Mouse (Mus musculus): ENCODE measurements around the gene Lta.

Lta gene

GRCm38 (mm10) chr17:35204494-35205379, at the start of gene Lta:
Gene Lta, minus strand, starts transcription at chr17:35205351.
- no peak for DNase-seq (ENCODE audit: low spot score)

DNA sequence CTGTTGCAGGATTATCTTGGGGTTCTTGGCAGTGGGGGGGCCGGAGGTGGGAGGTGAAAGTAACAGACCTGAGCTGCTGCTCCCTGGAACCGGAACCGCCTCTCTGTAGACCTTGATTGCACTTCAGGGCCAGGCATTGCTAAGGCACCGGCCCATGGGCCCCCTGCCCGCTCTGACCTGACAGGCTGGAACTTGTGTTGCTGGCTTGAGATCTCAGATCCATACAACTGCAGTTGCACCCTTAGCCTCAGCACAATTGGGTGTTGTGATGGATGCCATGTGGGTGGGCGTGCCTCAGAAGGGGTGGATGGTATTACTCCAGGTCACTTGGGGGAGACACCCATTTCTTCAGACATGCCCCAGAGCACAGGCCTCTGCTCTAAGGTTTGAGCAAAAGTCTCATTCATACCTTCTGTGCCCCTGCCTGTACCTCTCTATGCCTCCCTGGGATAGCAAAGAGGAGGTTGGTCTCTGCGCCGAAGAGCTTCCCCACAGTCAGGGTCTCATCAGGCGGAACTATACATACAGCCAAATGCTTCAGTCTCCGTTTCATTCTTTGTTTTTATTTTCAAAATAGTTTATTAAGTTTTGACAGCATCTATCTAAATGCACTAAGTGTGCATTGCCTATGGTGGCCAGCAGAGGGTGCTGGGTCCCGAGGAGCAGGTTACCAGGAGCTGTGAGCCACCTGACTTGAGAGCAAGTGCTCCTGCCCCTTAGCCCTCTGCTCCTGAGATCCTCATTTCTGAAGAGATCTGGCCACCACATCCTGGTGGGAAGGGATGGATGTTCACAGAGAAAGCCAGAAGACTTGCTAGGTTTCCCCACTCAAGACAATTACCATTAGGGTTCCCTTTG, 49.3 kb upstream of the Lta start:
- peak; percentile 70 for DNase-seq (ENCODE audit: low spot score)

DNA sequence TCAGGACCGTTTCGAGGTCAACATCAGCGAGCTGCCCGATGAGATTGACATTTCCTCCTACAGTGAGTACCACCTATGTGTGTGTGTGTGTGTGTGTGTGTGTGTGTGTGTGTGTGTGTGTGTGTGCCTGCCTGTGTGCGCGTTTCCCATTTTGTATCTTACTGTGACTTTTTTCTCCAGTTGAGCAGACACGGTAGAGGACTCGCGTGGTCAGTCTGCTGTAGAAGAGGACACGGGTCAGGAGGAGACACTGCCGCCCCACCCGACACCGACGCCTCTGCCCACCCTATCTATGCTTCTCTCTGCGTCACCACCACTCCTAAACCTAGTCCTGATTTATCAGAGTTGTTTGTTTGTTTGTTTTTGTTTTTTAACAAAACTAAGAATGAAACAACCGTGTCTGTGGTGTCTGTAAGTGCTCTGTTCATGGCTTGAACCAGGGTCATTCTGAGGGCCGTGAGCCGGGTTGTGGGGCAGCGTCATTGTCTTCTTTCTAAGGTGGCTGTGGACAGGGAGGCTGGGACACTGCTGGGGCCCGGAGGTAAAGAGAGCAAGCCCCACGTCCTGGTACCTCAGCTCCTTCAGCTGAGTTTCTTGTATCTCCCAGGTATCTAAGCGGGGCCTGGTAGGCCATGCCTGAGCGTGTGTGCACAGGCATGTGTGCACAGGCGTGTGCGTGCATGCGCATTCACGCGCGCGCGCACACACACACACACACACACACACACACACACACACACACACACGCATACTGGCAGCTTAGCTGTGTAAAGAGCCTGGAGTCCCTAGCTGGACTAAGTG, 48.3 kb upstream of the Lta start:
- DNase-seq (ENCODE audit: low spot score): no peak

DNA sequence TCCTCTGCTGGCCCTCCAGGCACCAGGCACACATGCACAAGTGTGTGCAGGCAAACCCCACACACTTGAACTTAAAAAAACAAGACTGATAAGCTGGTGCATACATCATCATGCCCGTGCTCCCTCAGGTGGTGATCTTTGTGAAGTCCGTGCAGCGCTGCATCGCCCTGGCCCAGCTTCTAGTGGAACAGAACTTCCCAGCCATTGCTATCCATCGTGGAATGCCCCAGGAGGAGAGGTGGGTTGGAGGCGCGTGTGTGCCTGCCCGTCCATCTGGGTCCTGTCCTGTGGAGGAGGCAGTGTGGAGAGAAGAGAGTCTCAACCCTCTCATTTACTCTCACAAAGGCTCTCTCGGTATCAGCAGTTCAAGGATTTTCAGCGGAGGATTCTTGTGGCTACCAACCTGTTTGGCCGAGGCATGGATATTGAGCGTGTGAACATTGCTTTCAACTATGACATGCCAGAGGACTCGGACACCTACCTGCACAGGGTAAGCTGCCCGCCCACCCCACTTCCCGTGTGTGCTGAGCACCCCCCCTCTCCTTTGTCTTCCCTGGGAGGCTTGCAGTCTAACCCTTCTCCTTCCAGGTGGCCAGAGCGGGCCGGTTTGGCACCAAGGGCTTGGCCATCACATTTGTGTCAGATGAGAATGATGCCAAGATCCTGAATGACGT, 47.6 kb upstream of the Lta start:
- DNase-seq (ENCODE audit: low spot score): no peak

- no peak for DNase-seq (ENCODE audit: low spot score)
Measured at GRCm38 (mm10) chr17:35251981-35252380, 46.8 kb upstream of the Lta start.

- no peak for DNase-seq (ENCODE audit: low spot score)
Measured at GRCm38 (mm10) chr17:35251162-35251719, 46.1 kb upstream of the Lta start.

DNA sequence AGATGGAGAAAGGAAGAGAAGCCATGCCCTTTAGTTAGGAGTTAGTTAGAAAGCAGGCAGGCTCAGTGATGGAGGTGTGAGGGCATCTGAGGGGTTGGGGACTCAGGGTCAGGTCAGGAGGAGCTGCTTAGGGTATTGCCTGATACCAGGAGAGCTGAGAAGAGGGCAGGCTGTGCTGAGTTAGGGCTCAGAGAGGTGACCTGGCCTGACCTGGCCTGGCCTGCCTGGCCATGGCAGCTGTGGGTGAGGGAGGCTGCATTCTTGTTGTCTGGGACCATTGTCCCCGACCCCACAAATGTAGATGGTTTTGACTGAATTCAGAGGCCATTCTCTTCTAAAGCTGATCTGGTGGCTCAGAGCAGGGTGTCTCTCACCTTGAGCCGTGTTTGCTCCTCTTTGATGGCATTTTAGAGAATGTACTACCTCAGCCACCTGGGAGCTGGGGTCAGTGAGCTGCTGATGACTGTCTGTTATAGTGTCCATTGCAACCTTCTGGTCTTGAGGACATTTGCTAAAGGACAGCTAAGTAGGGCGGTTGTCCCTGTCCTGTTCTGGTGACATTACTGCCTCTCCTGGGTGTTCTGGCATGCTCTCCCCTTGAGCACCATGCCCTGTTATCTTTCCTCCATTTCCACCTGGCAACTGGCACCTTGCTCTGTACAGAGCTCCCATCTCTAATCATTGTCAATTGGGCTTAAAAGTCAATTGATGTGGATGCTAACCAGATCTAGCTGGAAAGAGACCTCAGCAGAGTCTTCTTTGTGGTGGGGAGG, 45.4 kb upstream of the Lta start:
- DNase-seq (ENCODE audit: low spot score): no peak

- no peak for DNase-seq (ENCODE audit: low spot score)
Measured at GRCm38 (mm10) chr17:35249451-35250197, 44.5 kb upstream of the Lta start.

DNA sequence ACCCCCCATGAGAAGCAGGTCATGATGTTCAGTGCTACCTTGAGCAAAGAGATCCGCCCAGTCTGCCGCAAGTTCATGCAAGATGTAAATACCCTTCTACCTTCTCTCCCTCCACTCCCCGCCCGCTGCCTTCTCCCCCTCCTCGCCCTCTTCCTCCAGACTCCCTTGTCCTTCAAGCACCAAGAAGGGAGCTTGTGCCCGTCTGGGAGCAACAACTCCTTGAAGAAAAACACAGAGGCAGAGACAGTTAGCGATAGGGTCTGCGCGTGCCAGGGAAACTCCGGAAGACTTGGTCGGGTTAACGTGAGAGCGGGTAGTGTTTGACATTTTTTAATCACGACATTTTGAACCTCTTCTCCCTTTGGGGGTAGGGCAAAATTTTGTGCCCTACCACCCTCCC, 43.8 kb upstream of the Lta start:
- DNase-seq (ENCODE audit: low spot score): no peak

DNA sequence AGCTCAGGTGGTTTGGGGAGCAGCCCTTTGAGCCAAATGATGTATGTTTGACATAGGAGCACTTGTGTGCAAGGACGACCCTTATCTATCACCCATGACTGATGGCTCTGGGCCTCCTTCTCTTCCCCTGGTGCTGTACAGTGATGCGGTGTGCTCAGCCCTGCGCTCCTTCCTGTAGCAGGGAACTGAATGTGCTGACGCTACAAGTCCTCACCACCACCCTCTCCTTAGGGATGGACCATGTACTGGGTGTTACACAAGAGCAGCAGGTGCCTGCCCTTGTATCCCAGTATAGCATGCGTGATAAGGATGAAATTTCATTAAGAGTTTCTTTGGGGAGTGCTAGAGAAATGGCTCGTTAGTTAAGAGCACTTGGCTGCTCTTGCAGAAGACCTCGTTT, 42.0 kb upstream of the Lta start:
- DNase-seq (ENCODE audit: low spot score): no peak

DNA sequence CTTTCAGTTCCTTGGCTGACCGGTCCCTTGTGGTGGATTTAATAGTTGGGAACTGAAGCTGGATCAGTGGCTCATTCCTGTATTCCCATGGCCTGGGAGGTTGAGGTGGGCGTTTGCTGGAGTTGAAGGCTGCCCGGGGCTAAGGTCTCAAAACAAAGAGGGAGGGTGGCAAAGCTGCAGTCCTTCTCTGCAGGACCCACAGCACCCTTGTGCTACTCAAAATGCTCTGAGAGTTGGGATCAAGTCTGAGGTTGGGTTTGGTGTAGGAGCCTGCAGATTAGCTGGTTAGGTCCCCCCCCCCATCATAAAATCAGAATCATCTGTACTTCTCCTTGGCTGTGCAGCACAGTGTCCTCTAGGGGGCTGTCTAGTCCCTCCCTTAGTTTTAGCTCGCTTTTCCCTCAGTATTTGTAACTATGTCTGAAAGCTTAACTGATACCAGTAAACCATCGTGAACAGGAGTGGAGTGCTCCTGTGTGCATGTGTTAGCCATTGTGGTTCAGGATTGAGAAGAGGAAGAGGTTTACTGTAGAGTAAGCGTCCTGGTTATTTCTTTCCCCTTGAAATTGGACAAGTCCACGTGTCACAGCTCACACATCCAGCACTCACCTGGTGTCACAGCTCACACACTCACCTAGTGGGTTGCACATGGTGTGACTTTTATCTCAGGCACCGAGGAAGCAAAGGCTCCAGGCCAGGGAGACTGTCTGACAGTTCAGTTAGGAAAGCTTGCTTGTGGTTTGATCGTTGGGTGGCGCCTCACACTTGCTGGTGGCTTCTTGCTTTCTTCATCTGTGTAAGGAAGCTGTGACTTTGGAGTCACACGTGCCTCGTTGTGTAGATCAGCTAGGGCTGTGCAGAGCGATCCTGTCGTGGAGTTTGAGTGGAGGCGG, 40.8 kb upstream of the Lta start:
- no peak for DNase-seq (ENCODE audit: low spot score)

DNA sequence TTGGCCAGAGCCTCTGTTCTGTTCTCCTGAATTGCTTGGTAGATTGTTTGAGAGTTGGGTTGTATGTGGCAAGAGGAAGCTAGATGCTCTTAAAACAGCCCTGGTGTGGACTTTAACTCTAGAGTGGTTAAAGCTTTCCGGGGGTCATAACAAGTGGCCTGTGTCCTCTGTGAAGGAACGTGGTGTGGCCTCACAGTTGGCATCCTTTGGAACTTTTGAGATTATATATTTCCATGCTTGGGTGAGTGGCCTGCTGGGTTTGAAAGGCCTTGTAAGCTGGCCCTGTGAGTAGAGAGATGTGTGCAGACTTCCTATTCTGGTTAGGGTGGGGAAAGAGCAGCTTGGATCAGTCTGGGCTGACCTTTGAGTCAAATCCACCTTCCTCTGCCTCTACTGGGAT, 39.8 kb upstream of the Lta start:
- no peak for DNase-seq (ENCODE audit: low spot score)

- DNase-seq (ENCODE audit: low spot score): peak; percentile 69
Measured at GRCm38 (mm10) chr17:35243086-35243485, 37.9 kb upstream of the Lta start.

DNA sequence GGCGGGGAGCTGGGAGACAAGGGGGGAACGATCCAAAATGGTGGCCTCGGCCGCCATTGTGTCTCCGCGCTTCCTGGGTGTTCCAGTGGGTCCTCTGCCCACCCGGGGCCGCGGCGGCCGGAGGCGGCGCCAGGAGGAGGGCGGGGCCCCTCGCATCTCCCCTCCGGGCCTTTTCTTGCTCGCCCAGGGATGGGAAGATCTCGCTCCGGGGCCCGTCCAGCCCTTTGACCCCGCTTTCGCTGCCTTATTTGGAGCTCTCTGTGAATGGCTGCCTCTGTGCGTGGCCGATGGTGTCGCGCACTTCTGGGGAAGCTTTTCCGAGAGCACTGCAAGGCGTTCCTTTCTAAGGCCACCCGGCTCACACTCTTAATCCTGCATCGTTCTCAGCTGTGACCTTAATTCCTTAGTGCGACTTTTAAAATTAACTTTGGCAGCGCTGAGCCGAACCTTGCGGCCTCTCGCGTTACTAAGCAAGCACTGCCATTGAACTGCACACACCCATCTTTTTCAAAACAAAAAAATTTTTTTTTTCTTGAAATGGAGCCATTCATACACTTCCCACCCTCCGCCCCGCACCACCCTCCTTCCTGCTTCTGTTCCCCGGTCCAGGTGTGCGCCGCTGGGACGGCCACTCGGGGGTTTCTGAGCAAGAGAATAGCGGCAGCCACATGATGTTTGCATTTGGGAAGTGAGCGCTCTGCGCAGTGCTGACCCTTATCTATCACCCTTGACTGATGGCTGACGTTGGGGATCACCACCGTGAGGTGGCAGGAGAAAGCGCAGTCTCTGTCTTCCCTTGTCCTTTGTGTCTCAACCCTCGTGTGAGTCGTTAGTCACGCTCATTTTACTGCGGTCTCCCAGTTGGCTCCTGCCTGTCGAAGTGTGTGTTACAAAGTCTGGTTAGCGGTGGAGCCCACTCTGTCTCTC, 37.1 kb upstream of the Lta start:
- DNase-seq (ENCODE audit: low spot score): peak; percentile 71

DNA sequence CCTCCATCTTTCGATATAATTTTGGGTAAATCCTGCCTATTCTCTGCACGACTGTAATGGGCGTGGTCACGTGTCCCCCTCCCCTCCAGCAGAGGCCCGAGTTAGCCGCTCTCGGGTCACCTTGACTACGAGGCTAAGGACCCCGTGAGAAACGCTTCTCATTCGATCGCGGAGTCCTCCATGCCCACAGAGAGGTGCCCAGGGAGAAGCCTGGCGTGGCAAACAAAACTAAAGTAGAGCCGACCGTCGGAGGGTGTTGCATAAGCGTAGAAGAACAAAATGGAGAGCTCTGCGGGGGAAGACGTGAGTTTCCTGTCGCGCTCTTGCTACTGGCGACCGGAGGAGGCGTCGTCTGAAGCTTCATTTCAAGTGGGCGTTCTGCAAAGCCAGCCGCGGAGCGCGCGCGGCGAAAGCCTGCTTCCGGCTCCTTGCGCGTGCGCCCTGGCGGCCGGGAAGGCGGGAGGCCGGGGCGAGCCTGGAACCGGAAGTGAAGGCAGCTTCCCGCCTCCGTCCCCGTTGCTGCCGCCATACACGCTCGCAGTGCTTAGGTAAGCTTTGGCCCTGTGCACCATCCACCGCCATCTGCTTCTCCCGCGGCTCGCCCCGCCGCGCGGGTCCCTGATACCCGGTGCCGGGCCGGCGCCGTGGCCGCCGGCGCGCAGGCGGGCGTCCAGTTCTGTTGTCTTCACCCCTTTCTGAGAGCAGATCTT, 36.3 kb upstream of the Lta start, which contains the start of gene Ddx39b:
Gene Ddx39b (plus strand): TSS at position 442 of the 710 bp plus-strand sequence.
- DNase-seq (ENCODE audit: low spot score): peak; percentile 96

DNA sequence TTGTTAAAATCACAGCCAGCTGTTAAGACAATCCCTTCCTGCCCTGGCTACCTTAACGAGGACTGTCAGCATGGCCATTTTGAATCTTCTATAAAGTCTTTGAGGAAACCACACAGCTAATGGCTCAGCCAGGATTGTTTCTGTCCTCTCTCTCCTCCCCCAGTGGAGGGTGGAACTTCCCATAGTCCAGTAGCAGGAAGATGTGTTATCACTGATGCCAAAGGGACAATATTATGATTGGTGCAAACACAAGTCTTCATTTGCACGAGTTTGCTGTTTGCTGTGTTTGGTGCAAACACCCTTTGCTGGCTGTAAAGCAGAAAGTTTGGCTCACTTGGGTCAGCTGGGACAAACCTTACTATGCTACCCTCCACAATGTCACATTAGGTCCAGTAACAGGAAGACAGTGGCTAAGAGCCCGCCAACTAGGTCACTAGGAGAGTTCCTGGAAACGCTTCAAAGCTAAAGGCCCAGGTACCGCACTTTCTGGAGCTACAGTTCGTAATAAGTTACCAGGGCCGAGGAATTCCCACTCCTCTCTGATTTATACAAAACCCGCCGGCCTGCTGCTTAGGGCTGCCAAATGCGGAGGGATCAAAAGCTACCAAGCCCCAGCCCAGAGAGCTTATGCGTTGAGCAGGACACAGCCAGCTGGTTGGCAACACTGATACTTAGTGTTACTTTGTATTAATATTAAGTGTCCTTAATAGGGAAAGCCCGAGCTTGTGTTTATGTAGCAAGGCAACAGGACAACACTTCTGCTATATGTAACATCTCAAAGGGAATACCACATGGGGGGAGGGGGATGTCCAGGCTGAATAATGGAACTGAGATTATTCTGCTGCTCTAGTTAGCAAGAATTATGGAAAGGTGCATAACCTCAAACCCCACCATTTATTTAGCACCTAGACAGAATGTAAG, 35.5 kb upstream of the Lta start:
- DNase-seq (ENCODE audit: low spot score): no peak
